Mouse (Mus musculus): ENCODE results near the gene Ptpn5.

- no peak for TF ChIP-seq POLR2A (IDR thresholded peaks at IDR 0.05; ENCODE audit: insufficient read depth, low read depth, low read length)
- TF ChIP-seq CTCF (IDR thresholded peaks at IDR 0.05; ENCODE audit: insufficient read depth, low read depth, low read length), result no peak
Observed at GRCm38 (mm10) chr7:47111121-47111520, 22.4 kb downstream of the Ptpn5 start.

All from olfactory bulb, adult 2 months (tissue).